Mouse (Mus musculus) embryonic stem cell, embryonic (primary cell): ENCODE results near the gene Marveld3.

Experiments
- CTCF ChIA-PET, 4 experiments: fragments of 300-600 bp in 2 of 4; fragments of 350-600 bp in 2 of 4; sonication (Branson Sonifier 250); formaldehyde crosslinking; loops; one replicate each; lab custom pipeline; 2022; ENCODE audit warnings: inconsistent platforms in 2 of 4; lab: Charles Lee
- POLR2A ChIA-PET, 4 experiments: fragments of 300-600 bp in 2 of 4; fragments of 350-600 bp in 2 of 4; sonication (Branson Sonifier 250); formaldehyde crosslinking; loops; one replicate each; lab custom pipeline; 2022; ENCODE audit warnings: antibody characterized with exemption in 4 of 4, inconsistent platforms in 1 of 4; lab: Charles Lee

The Marveld3 gene

DNA sequence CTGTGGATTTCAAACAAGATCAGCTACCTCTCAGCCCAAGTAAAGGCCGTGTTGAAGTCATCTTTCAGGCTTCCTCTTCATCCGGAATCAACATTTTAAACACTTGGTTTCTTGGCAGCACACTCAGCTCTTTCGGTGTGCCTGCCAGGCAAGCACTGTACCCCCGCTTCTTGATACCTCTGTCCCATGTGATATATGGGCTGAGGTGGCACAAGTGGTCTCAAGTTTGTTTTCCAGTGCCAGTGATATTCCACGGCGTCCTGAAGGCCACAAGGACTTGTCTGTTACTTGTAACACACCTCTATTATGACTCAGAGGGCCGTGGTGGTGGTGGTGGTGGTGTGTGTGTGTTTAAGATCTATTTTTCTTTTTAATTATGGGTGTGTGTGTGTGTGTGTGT lies 16.3 kb downstream of the Marveld3 start:
- CTCF ChIA-PET, result interaction anchor here in 1 of 4 experiments (0.7 to 0.9 kb wide), 2 partner anchors 11 to 23 kb away, joined by 4 read pairs; no protein-coding TSS in a partner anchor
- POLR2A ChIA-PET, result interaction anchor here in 2 of 4 experiments (0.8 to 1.1 kb wide), 2 partner anchors 12 to 78 kb away, joined by 3 to 4 read pairs; partner anchors contain the start of gene Phlpp2 (in 1 of the 2)

DNA sequence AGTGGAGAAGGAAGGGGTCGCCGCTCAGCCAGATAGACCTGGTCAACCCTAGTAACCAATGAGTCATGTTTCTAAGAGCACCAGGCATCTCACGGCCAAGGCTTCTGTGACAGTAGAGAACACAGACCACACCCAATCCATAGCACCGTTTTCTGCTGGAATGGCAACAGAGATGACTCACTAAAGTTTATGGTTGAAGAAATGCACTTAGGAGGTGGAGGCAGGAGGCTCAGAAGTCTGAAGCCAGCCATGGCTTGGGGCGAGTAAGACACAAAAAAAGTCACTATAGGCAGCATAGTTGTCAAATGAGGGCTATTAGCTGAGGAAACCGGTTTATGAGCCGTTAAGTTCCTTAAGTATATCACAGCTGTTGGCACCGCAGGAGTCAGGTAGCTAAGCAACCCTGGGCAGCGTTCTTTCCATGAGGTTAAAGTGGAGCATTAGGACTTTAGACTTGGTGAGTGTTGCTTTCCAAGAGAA lies 16.8 kb downstream of the Marveld3 start:
- POLR2A ChIA-PET, result interaction anchor here in 3 of 4 experiments (0.5 to 1.1 kb wide), 3 partner anchors 13 to 77 kb away, joined by 3 to 4 read pairs (median 3); partner anchors contain the start of gene Phlpp2 (in 1 of the 3)
- CTCF ChIA-PET, result interaction anchor here in 2 of 4 experiments (0.7 to 1.2 kb wide), 3 partner anchors 11 to 24 kb away, joined by 3 to 4 read pairs (median 4); partner anchors contain the start of gene Marveld3 (in 1 of the 2)

DNA sequence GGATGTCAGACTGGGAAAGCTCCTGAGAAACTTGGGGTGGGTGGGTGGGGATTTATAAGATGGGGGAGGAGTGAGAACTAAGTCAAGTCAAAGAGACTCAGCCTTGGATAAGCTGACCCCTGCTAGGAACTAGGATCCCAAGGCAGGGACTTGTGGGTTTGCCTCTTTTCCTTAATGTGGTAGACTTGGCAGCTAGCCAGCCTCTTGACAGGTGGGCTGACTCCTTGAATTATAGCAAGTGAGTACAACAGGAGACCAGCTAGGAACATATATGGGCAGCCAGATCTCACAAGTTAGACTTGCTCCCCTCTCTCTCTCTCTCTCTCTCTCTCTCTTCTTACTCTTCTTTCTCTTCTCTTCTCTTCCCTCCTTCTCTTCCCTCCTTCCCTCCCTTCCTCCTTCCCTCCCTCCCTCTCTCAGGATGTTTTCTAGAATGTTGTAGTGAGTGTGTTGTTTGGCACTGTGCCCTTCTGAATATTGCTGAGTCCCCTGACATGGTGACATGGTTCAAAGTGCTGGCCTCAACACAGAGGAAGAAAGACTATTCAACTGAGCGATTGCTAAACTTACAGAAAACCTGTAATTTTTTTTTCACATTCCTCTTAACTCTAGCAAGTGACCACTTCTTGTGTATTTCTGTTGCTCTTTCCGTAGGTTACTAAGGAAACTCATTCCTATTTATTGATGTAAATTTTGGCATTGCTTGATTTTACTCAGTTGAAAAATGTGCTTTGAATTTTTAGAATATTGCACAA lies 20.2 kb downstream of the Marveld3 start:
- CTCF ChIA-PET, result no interaction called here
- POLR2A ChIA-PET, result interaction anchor here in 1 of 4 experiments (0.6 kb wide), 1 partner anchor 261 kb away, joined by 3 read pairs; no protein-coding TSS in a partner anchor

DNA sequence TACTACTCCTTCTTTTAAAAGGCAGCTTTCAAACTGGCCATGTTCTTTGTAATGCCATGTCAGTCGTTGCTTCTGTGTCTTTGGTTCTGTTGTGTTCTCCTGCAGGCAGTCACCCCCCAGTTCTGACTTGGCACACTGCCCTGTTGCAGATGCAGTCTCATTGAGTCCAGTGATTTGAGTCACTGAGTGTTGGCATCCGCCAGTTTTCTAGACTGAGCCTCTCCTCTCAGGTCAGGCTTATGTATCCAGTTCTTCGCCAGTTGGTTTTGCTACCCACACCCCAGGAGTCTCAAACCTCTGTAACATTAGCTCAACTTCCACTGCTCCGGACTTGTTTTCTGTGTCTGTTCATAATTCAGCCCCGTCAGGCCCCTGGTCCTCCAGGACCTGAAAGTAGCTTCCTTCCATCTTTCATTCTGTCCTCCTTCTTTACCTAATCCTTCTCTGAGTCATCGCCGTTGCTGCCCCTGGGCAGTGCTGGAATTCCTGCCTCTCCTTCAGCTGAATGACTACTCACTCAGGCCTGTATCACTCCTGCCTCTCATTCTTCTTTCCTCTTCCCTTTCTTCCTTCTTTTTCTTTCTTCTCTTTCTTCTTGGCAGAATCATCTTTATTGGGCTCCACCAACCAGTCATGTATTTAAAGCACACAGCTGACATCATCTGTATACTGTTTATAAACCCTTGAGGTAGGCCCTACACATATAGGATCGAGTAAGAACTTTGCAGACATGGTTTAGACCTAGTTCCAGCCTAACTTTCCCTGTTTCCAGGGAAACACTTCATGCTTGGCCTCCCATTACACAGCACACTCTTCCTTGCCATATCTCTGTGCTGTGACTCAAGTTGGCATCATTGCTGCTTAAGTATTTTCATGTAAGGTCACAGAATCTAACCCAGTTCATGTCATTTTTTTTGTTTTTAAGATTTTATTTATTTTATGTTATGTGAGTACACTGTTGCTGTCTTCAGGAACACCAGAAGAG lies 41.3 kb downstream of the Marveld3 start:
- ChIA-PET CTCF (interaction anchor here in 2 of 4 experiments (0.7 to 1.2 kb wide), 3 partner anchors 41 to 560 kb away, joined by 3 to 4 read pairs (median 3); partner anchors contain the start of gene Marveld3 (in 1 of the 2)), POLR2A (interaction anchor here in 2 of 4 experiments (0.6 to 1.3 kb wide), 2 partner anchors 165 to 254 kb away, joined by 4 read pairs; no protein-coding TSS in a partner anchor)

DNA sequence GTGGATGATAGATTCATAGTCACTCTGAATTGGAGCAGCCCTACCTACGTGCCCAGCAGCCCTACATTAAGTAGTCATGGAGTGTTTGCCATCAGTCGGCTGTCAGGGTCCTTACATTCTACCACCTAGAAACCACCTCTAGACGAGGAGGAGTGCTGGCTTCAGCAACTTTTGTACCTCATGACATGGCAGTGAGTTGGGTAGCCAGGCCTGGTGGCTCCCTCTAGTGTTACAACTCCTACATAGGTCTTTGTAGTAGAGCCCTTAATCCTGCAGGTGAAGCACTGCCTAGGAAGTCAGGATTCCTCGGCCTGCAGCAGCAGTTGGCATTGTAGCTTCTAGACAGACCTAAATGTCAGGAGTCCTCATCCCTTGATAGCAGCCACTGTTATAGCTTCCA lies 44.7 kb downstream of the Marveld3 start:
- ChIA-PET POLR2A (no interaction called here), CTCF (interaction anchor here in 2 of 4 experiments (0.6 to 1.1 kb wide), 5 partner anchors 20 to 71 kb away, joined by 3 to 7 read pairs (median 3); partner anchors contain the start of gene Marveld3 (in 1 of the 2))

DNA sequence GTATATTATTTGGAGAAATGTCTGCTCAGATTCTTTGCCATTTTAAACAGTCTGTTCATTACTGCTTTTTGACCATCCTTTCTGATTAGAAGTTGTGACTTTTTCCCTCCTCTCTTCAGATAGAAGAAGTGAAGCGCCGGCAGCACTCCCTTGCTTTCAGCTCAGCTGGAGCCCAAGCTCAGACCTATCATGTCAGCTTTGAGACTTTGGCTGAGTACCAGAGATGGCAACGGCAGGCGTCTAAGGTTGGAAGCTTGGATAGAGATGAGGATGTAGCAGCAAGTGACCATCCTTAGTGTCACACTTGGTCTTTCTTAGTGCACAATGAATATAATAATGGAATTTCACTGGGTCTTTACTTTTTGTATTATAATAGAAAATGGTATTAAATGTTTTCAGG lies 54.6 kb downstream of the Marveld3 start:
- POLR2A ChIA-PET, result interaction anchor here in 1 of 4 experiments (0.6 kb wide), 1 partner anchor 649 kb away, joined by 3 read pairs; no protein-coding TSS in a partner anchor
- CTCF ChIA-PET, result interaction anchor here in 1 of 4 experiments (0.7 kb wide), 1 partner anchor 132 kb away, joined by 3 read pairs; no protein-coding TSS in a partner anchor

DNA sequence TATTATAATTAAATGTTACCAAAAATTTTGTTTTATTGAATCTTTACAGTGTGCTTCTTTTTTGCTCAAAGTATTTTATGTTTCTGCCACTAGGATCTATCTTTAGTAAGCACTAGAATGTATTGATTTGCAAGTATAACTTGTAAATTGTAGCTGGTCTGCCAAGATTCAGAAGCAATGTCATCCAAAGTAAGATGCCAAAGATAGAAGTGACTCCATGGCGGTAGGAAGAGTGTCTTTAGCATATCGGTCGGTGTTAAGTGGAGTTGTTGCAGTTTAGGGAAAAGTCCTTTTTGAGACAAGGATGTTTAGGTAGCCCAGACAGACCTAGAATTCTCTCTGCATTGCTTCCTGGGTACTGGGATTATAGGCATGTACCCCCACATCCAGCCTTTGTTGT lies 55.1 kb downstream of the Marveld3 start:
- ChIA-PET POLR2A (interaction anchor here in 1 of 4 experiments (0.5 kb wide), 1 partner anchor 126 kb away, joined by 3 read pairs; no protein-coding TSS in a partner anchor), CTCF (no interaction called here)

DNA sequence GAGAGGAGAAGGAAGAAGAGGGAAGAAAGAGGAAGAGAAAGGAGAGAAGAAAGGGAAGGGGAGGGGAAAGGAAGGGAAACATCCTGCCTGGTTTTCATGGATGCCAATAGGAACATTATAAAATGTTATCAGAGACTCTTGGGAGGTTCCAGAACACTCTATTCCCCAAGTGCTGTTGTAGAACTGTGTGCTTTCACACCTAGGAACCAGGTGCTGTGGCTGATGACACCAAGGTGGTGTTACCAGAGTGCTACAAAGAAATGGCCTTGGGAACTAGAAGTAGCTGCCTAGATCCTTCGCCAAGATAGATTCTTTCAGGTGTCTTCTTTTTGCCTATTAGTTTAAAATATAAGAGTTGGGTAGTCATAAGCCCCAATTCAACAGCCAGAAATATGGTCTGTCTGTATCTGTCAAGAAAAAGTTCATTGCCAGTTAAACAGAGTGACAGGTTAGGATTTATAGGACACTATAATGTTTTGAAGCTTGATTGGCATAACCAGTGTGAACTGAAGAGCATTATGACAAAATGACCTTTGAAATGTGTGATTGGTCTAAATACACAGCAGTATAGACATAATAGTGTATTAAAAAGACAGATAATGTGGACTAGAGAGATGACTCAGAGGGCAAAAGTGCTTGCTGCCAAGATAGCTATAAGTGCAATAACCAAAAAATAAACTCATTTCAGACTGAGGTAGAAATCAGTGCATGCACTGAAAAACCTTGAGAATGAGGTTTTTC lies 56.9 kb downstream of the Marveld3 start:
- CTCF ChIA-PET, result no interaction called here
- POLR2A ChIA-PET, result interaction anchor here in 1 of 4 experiments (0.7 kb wide), 1 partner anchor 936 kb away, joined by 3 read pairs; no protein-coding TSS in a partner anchor

DNA sequence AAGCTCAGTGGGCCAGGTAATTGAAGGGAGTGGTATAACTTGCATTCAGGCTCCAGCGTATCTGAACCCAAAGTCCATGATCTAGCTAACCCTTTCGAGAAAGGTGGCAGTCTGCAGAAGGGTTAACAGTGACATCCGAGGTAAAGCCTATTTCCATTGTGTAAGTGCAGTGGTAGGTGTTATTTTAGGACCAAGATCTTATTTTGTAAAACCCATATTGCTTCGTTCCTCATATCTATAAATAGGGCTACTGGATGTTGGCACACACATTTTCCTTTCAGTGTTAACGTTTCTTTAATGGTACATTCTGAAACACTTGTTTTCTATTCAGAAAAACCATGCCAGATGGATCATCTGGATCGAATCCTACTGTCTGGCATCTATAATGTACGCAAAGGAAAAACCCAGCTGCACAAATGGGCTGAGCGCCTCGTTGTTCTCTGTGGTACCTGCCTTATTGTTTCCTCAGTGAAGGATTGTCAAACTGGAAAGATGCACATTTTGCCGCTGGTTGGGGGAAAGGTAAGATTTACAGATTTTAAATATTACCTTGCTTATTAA lies 58.0 kb downstream of the Marveld3 start:
- POLR2A ChIA-PET, result interaction anchor here in 2 of 4 experiments (0.7 to 1.0 kb wide), 2 partner anchors 12 to 937 kb away, joined by 3 read pairs; no protein-coding TSS in a partner anchor
- CTCF ChIA-PET, result no interaction called here

DNA sequence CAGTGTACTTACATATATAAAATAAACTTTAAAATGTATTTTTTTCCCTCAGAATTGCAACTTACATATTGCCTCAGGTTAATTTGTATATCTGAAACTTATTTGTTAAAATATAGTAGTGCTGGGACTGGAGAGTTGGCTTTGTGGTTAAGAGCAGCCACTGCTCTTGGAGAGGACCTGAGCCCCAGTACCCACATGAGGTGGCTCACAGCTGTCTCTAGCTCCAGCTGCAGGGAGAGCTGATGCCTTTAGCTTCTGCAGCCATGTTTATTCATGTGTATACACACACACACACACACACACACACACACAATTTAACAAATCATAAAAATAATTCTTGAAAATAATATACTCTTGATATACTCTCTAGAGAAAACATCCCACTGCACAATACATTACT lies 59.6 kb downstream of the Marveld3 start:
- POLR2A ChIA-PET, result interaction anchor here in 1 of 4 experiments (0.9 kb wide), 1 partner anchor 13 kb away, joined by 3 read pairs; no protein-coding TSS in a partner anchor
- CTCF ChIA-PET, result interaction anchor here in 1 of 4 experiments (1.2 kb wide), 1 partner anchor 49 kb away, joined by 3 read pairs; no protein-coding TSS in a partner anchor
